Mouse (Mus musculus): ENCODE data around the gene Gm29133. TPM values are rescaled to one million over a fixed set of nuclear protein-coding genes. Genes with fewer than 3 reads are reported as not detected.

The Gm29133 gene
- polyA plus RNA-seq, 1 experiment = not detected

- H3K27ac ChIP-seq (ENCODE audit: control insufficient read depth, insufficient read depth, low read length) = no peak overlapping the region
- WGBS = 97% methylated on average over 1 of the region's 1 CpGs
- TF ChIP-seq CTCF (IDR thresholded peaks at IDR 0.05; ENCODE audit: borderline replicate concordance, control insufficient read depth, extremely low read depth, insufficient read depth, low read length, poor library complexity) (no peak), POLR2A (IDR thresholded peaks at IDR 0.05; ENCODE audit: control insufficient read depth, extremely low read depth, insufficient read depth, low read length, poor library complexity) (no peak)
- H3K36me3 ChIP-seq (ENCODE audit: control insufficient read depth, insufficient read depth, low read length) = no peaks in the 10 kb centered on the region
- no peaks in the 10 kb centered on the region for H3K27me3 ChIP-seq (ENCODE audit: control insufficient read depth, insufficient read depth, low read length)
- no peak for DNase-seq
- no peak overlapping the region for H3K4me3 ChIP-seq (ENCODE audit: control insufficient read depth, insufficient read depth, low read length)
- no peaks in the 10 kb centered on the region for H3K4me1 ChIP-seq (replicated peaks; ENCODE audit: control insufficient read depth, insufficient read depth, low read length)
Observed at GRCm38 (mm10) chr3:75823934-75824333, 75.9 kb downstream of the Gm29133 start.

- no peak overlapping the region for H3K4me3 ChIP-seq (ENCODE audit: control insufficient read depth, insufficient read depth, low read length)
- no peak overlapping the region for H3K27ac ChIP-seq (ENCODE audit: control insufficient read depth, insufficient read depth, low read length)
- TF ChIP-seq POLR2A (IDR thresholded peaks at IDR 0.05; ENCODE audit: control insufficient read depth, extremely low read depth, insufficient read depth, low read length, poor library complexity) = no peak
- TF ChIP-seq CTCF (IDR thresholded peaks at IDR 0.05; ENCODE audit: borderline replicate concordance, control insufficient read depth, extremely low read depth, insufficient read depth, low read length, poor library complexity) = no peak
- H3K4me1 ChIP-seq (replicated peaks; ENCODE audit: control insufficient read depth, insufficient read depth, low read length) = no peaks in the 10 kb centered on the region
- DNase-seq = no peak
- H3K36me3 ChIP-seq (ENCODE audit: control insufficient read depth, insufficient read depth, low read length) = no peaks in the 10 kb centered on the region
- H3K27me3 ChIP-seq (ENCODE audit: control insufficient read depth, insufficient read depth, low read length) = no peaks in the 10 kb centered on the region
- WGBS = 21% methylated on average over 1 of the region's 1 CpGs
Observed at GRCm38 (mm10) chr3:75824458-75824857, 76.5 kb downstream of the Gm29133 start.

GRCm38 (mm10) chr3:75834827-75835226 lies 86.8 kb downstream of the Gm29133 start:
- WGBS = 71% methylated on average over 2 of the region's 2 CpGs
- Histone ChIP-seq H3K4me3 (ENCODE audit: control insufficient read depth, insufficient read depth, low read length) (no peak overlapping the region), H3K27me3 (ENCODE audit: control insufficient read depth, insufficient read depth, low read length) (no peaks in the 10 kb centered on the region), H3K36me3 (ENCODE audit: control insufficient read depth, insufficient read depth, low read length) (no peaks in the 10 kb centered on the region), H3K4me1 (replicated peaks; ENCODE audit: control insufficient read depth, insufficient read depth, low read length) (no peaks in the 10 kb centered on the region), H3K27ac (ENCODE audit: control insufficient read depth, insufficient read depth, low read length) (no peak overlapping the region)
- TF ChIP-seq POLR2A (IDR thresholded peaks at IDR 0.05; ENCODE audit: control insufficient read depth, extremely low read depth, insufficient read depth, low read length, poor library complexity) (no peak), CTCF (IDR thresholded peaks at IDR 0.05; ENCODE audit: borderline replicate concordance, control insufficient read depth, extremely low read depth, insufficient read depth, low read length, poor library complexity) (no peak)
- DNase-seq = no peak

- no peak for DNase-seq
- Histone ChIP-seq H3K4me3 (ENCODE audit: control insufficient read depth, insufficient read depth, low read length) (no peak overlapping the region), H3K27me3 (ENCODE audit: control insufficient read depth, insufficient read depth, low read length) (no peaks in the 10 kb centered on the region), H3K36me3 (ENCODE audit: control insufficient read depth, insufficient read depth, low read length) (no peaks in the 10 kb centered on the region), H3K27ac (ENCODE audit: control insufficient read depth, insufficient read depth, low read length) (no peak overlapping the region), H3K4me1 (replicated peaks; ENCODE audit: control insufficient read depth, insufficient read depth, low read length) (no peaks in the 10 kb centered on the region)
- TF ChIP-seq CTCF (IDR thresholded peaks at IDR 0.05; ENCODE audit: borderline replicate concordance, control insufficient read depth, extremely low read depth, insufficient read depth, low read length, poor library complexity) (no peak), POLR2A (IDR thresholded peaks at IDR 0.05; ENCODE audit: control insufficient read depth, extremely low read depth, insufficient read depth, low read length, poor library complexity) (no peak)
- 45% methylated on average over 5 of the region's 5 CpGs for WGBS
Observed at GRCm38 (mm10) chr3:75835286-75835967, 87.4 kb downstream of the Gm29133 start.

Other genes with a start within 250 kb of the Gm29133 start
- 7.8 and 10.4 TPM in 2 replicates for gene Pdcd10, start 191.3 kb upstream of the Gm29133 start, polyA plus RNA-seq (2012; rRNA removed)
- gene Serpini1, start 190.7 kb upstream of the Gm29133 start, polyA plus RNA-seq (2012; rRNA removed) = 1.0 and 1.1 TPM in 2 replicates
- 12.9 and 16.1 TPM in 2 replicates for gene Golim4, start 208.8 kb downstream of the Gm29133 start, polyA plus RNA-seq (2012; rRNA removed)

All from thymus, adult 2 months (tissue).